Mouse (Mus musculus): ENCODE results near the gene S100pbp. TPM values are rescaled to one million over a fixed set of nuclear protein-coding genes. Genes with fewer than 3 reads are reported as not detected.

S100pbp gene
- polyA plus RNA-seq, 1 experiment from 2014 or later = 24.5 TPM

GRCm38 (mm10) chr4:129190538-129190937, 1.0 kb upstream of the S100pbp start:
- peak overlapping the region; percentile 76 for H3K9ac ChIP-seq (replicated peaks; ENCODE audit: low read length)
- no peak overlapping the region for H3K27ac ChIP-seq (replicated peaks; ENCODE audit: low read depth, low read length)
- no peaks in the 10 kb centered on the region for H3K36me3 ChIP-seq (replicated peaks; ENCODE audit: control insufficient read depth, insufficient read depth, low read depth, low read length)
- ATAC-seq (replicated peaks; ENCODE audit: insufficient number of reproducible peaks, low FRiP score, low TSS enrichment, low read depth) (no peak), DNase-seq (ENCODE audit: low spot score) (no peak)
- no peaks in the 10 kb centered on the region for H3K27me3 ChIP-seq (ENCODE audit: control insufficient read depth, insufficient read depth, low read length)
- H3K4me1 ChIP-seq (ENCODE audit: control insufficient read depth, insufficient read depth, low read length) = 0 out of 2 replicates have a peak, but pooled peaks cover 2% of the 10 kb centered on the region
- H3K4me2 ChIP-seq (ENCODE audit: low read depth, low read length) = peak overlapping the region; percentile 53
- H3K4me3 ChIP-seq (ENCODE audit: low read depth, low read length) = peak overlapping the region; percentile 92
- H3K9me3 ChIP-seq (replicated peaks; ENCODE audit: control insufficient read depth, low read length) = no peaks in the 10 kb centered on the region
- WGBS = 5% methylated on average over 12 of the region's 12 CpGs

- under 1% methylated on average over 36 of the region's 74 CpGs for WGBS
- peak; percentile 63 for DNase-seq (ENCODE audit: low spot score)
These were observed 555 bp downstream of the S100pbp start for GRCm38 (mm10) chr4:129188803-129189541.

GRCm38 (mm10) chr4:129188041-129188659, 1.4 kb downstream of the S100pbp start:
- Histone ChIP-seq H3K36me3 (replicated peaks; ENCODE audit: control insufficient read depth, insufficient read depth, low read depth, low read length) (no peaks in the 10 kb centered on the region), H3K9ac (replicated peaks; ENCODE audit: low read length) (peak overlapping the region; percentile 90), H3K27ac (replicated peaks; ENCODE audit: low read depth, low read length) (peak overlapping the region; percentile 89), H3K9me3 (replicated peaks; ENCODE audit: control insufficient read depth, low read length) (no peaks in the 10 kb centered on the region), H3K4me1 (ENCODE audit: control insufficient read depth, insufficient read depth, low read length) (0 out of 2 replicates have a peak, but pooled peaks cover 2% of the 10 kb centered on the region), H3K27me3 (ENCODE audit: control insufficient read depth, insufficient read depth, low read length) (no peaks in the 10 kb centered on the region), H3K4me2 (ENCODE audit: low read depth, low read length) (peak overlapping the region; percentile 60), H3K4me3 (ENCODE audit: low read depth, low read length) (peak overlapping the region; percentile 92)
- ATAC-seq (replicated peaks; ENCODE audit: insufficient number of reproducible peaks, low FRiP score, low TSS enrichment, low read depth) (no peak), DNase-seq (ENCODE audit: low spot score) (peak; percentile 8)
- 45% methylated on average over 5 of the region's 5 CpGs for WGBS

More at GRCm38 (mm10) chr4:129188803-129189541, 555 bp downstream of the S100pbp start:
- peak; percentile 64 for ATAC-seq (replicated peaks; ENCODE audit: insufficient number of reproducible peaks, low FRiP score, low TSS enrichment, low read depth)
- Histone ChIP-seq H3K4me1 (ENCODE audit: control insufficient read depth, insufficient read depth, low read length) (0 out of 2 replicates have a peak, but pooled peaks cover 2% of the 10 kb centered on the region), H3K4me3 (ENCODE audit: low read depth, low read length) (peak overlapping the region; percentile 92), H3K9ac (replicated peaks; ENCODE audit: low read length) (peak overlapping the region; percentile 90), H3K4me2 (ENCODE audit: low read depth, low read length) (peak overlapping the region; percentile 60), H3K27me3 (ENCODE audit: control insufficient read depth, insufficient read depth, low read length) (no peaks in the 10 kb centered on the region), H3K27ac (replicated peaks; ENCODE audit: low read depth, low read length) (peak overlapping the region; percentile 89), H3K9me3 (replicated peaks; ENCODE audit: control insufficient read depth, low read length) (no peaks in the 10 kb centered on the region), H3K36me3 (replicated peaks; ENCODE audit: control insufficient read depth, insufficient read depth, low read depth, low read length) (no peaks in the 10 kb centered on the region)

- 74% methylated on average over 1 of the region's 1 CpGs for WGBS
- Histone ChIP-seq H3K36me3 (replicated peaks; ENCODE audit: control insufficient read depth, insufficient read depth, low read depth, low read length) (peaks cover 4% of the 10 kb centered on the region), H3K27ac (replicated peaks; ENCODE audit: low read depth, low read length) (no peak overlapping the region), H3K27me3 (ENCODE audit: control insufficient read depth, insufficient read depth, low read length) (no peaks in the 10 kb centered on the region), H3K4me3 (ENCODE audit: low read depth, low read length) (no peak overlapping the region), H3K9me3 (replicated peaks; ENCODE audit: control insufficient read depth, low read length) (no peaks in the 10 kb centered on the region), H3K9ac (replicated peaks; ENCODE audit: low read length) (no peak overlapping the region), H3K4me2 (ENCODE audit: low read depth, low read length) (no peak overlapping the region), H3K4me1 (ENCODE audit: control insufficient read depth, insufficient read depth, low read length) (no peaks in the 10 kb centered on the region)
- no peak for DNase-seq (ENCODE audit: low spot score)
- ATAC-seq (replicated peaks; ENCODE audit: insufficient number of reproducible peaks, low FRiP score, low TSS enrichment, low read depth) = no peak
These were observed 10.0 kb downstream of the S100pbp start for GRCm38 (mm10) chr4:129179560-129179959.

- no peaks in the 10 kb centered on the region for H3K4me1 ChIP-seq (ENCODE audit: control insufficient read depth, insufficient read depth, low read length)
- H3K9ac ChIP-seq (replicated peaks; ENCODE audit: low read length) = no peak overlapping the region
- no peak for DNase-seq (ENCODE audit: low spot score)
- no peak overlapping the region for H3K27ac ChIP-seq (replicated peaks; ENCODE audit: low read depth, low read length)
- no peak overlapping the region for H3K4me3 ChIP-seq (ENCODE audit: low read depth, low read length)
- H3K4me2 ChIP-seq (ENCODE audit: low read depth, low read length) = no peak overlapping the region
- 71% methylated on average over 1 of the region's 1 CpGs for WGBS
- ATAC-seq (replicated peaks; ENCODE audit: insufficient number of reproducible peaks, low FRiP score, low TSS enrichment, low read depth) = no peak
- no peaks in the 10 kb centered on the region for H3K27me3 ChIP-seq (ENCODE audit: control insufficient read depth, insufficient read depth, low read length)
- peaks cover 16% of the 10 kb centered on the region for H3K36me3 ChIP-seq (replicated peaks; ENCODE audit: control insufficient read depth, insufficient read depth, low read depth, low read length)
- H3K9me3 ChIP-seq (replicated peaks; ENCODE audit: control insufficient read depth, low read length) = no peaks in the 10 kb centered on the region
These were observed 17.0 kb downstream of the S100pbp start for GRCm38 (mm10) chr4:129172529-129172928.

GRCm38 (mm10) chr4:129161581-129162255, 27.8 kb downstream of the S100pbp start:
- 96% methylated on average over 3 of the region's 4 CpGs for whole genome bisulfite sequencing
- H3K27ac ChIP-seq (replicated peaks; ENCODE audit: low read depth, low read length) = no peak overlapping the region
- H3K36me3 ChIP-seq (replicated peaks; ENCODE audit: control insufficient read depth, insufficient read depth, low read depth, low read length) = peaks cover 5% of the 10 kb centered on the region
- no peaks in the 10 kb centered on the region for H3K27me3 ChIP-seq (ENCODE audit: control insufficient read depth, insufficient read depth, low read length)
- no peaks in the 10 kb centered on the region for H3K9me3 ChIP-seq (replicated peaks; ENCODE audit: control insufficient read depth, low read length)
- no peaks in the 10 kb centered on the region for H3K4me1 ChIP-seq (ENCODE audit: control insufficient read depth, insufficient read depth, low read length)
- H3K4me2 ChIP-seq (ENCODE audit: low read depth, low read length) = no peak overlapping the region
- H3K9ac ChIP-seq (replicated peaks; ENCODE audit: low read length) = no peak overlapping the region
- H3K4me3 ChIP-seq (ENCODE audit: low read depth, low read length) = no peak overlapping the region
- ATAC-seq (replicated peaks; ENCODE audit: insufficient number of reproducible peaks, low FRiP score, low TSS enrichment, low read depth) (no peak), DNase-seq (ENCODE audit: low spot score) (no peak)

GRCm38 (mm10) chr4:129161076-129161475, 28.5 kb downstream of the S100pbp start:
- no peak overlapping the region for H3K4me2 ChIP-seq (ENCODE audit: low read depth, low read length)
- 100% methylated on average over 1 of the region's 1 CpGs for WGBS

More at GRCm38 (mm10) chr4:129161076-129161475, 28.5 kb downstream of the S100pbp start:
- Histone ChIP-seq H3K9me3 (replicated peaks; ENCODE audit: control insufficient read depth, low read length) (no peaks in the 10 kb centered on the region), H3K27me3 (ENCODE audit: control insufficient read depth, insufficient read depth, low read length) (no peaks in the 10 kb centered on the region), H3K4me1 (ENCODE audit: control insufficient read depth, insufficient read depth, low read length) (no peaks in the 10 kb centered on the region), H3K9ac (replicated peaks; ENCODE audit: low read length) (no peak overlapping the region), H3K27ac (replicated peaks; ENCODE audit: low read depth, low read length) (no peak overlapping the region), H3K36me3 (replicated peaks; ENCODE audit: control insufficient read depth, insufficient read depth, low read depth, low read length) (peaks cover 5% of the 10 kb centered on the region), H3K4me3 (ENCODE audit: low read depth, low read length) (no peak overlapping the region)
- ATAC-seq (replicated peaks; ENCODE audit: insufficient number of reproducible peaks, low FRiP score, low TSS enrichment, low read depth) (no peak), DNase-seq (ENCODE audit: low spot score) (no peak)

All from embryonic facial prominence, embryonic 11.5 days (tissue).